Mouse (Mus musculus): ENCODE results near the gene Olfr690. TPM values are rescaled to one million over a fixed set of nuclear protein-coding genes. Genes with fewer than 3 reads are reported as not detected.
"Not testable (repeated sequence)": the region's sequence is repeated elsewhere in the genome, so short reads cannot be mapped to it uniquely, and the experiment has no call there.

Gene Olfr690
- not detected in 2 replicates for total RNA-seq (2015; ENCODE audit: low replicate concordance)
- total RNA-seq (2017; ENCODE audit: low replicate concordance): not detected in 2 replicates

- no peak for ATAC-seq (replicated peaks; ENCODE audit: low FRiP score, poor library complexity, severe bottlenecking)
Measured at GRCm38 (mm10) chr7:105334004-105334403, at the start of gene Olfr690. TSS of gene Olfr690 (minus strand) at chr7:105334104.

- no peak for ATAC-seq (replicated peaks; ENCODE audit: low FRiP score, poor library complexity, severe bottlenecking)
Measured at GRCm38 (mm10) chr7:105380329-105380728, 46.4 kb upstream of the Olfr690 start.

DNA sequence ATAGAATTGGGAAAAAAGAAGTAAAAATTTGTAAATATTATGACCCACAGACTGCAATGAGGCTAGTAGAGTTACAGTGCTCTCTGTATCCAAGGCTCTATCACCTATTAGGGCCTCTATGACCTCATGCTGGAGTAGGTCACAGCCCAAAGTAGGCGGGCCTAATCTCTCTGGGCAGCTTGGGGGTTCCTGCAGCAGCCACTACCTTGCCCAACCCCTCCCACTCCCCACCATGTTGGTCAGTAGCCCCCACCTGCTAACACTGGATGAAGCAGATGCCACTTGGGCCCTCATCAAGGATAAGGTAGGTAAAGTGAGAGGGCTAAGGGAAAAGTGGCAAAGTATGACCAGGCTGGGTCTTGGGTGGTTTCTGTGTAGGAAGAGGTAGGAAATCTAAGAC, 41.0 kb upstream of the Olfr690 start, which contains the start of gene Gm5901:
Gene Gm5901 (plus strand): TSS at position 173 of the 400 bp plus-strand sequence.
- no peak for ATAC-seq (replicated peaks; ENCODE audit: low FRiP score, poor library complexity, severe bottlenecking)

- no peak for ATAC-seq (replicated peaks; ENCODE audit: low FRiP score, poor library complexity, severe bottlenecking)
Measured at GRCm38 (mm10) chr7:105373976-105374375, 40.1 kb upstream of the Olfr690 start.

- ATAC-seq (replicated peaks; ENCODE audit: low FRiP score, poor library complexity, severe bottlenecking): no peak
Measured at GRCm38 (mm10) chr7:105373509-105373908, 39.6 kb upstream of the Olfr690 start.

DNA sequence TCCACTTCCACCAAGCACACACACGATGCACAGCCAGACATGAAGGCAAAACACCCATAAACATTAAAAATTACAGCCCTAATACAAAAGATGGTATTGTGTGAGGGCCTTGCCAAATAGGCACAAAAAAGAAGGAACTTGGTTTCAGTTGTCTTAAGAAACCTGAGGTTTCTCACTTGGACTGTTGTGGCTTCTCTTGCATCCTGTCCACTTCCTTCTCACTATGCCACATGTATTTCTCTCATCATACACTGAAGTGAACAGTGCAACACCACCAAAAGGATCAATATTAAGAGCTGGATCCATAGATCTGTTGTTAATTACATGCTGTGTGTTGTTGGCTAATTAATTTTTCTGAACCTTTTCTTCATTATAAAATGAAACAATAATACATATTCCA, 39.0 kb upstream of the Olfr690 start:
- no peak for ATAC-seq (replicated peaks; ENCODE audit: low FRiP score, poor library complexity, severe bottlenecking)

GRCm38 (mm10) chr7:105368521-105368920, 34.6 kb upstream of the Olfr690 start:
- no peak for ATAC-seq (replicated peaks; ENCODE audit: low FRiP score, poor library complexity, severe bottlenecking)

GRCm38 (mm10) chr7:105367930-105368329, 34.0 kb upstream of the Olfr690 start, which contains the start of gene Olfr692:
TSS of gene Olfr692 (plus strand) at chr7:105368230.
- ATAC-seq (replicated peaks; ENCODE audit: low FRiP score, poor library complexity, severe bottlenecking): no peak

GRCm38 (mm10) chr7:105367268-105367667, 33.4 kb upstream of the Olfr690 start:
- ATAC-seq (replicated peaks; ENCODE audit: low FRiP score, poor library complexity, severe bottlenecking): no peak

- no peak for ATAC-seq (replicated peaks; ENCODE audit: low FRiP score, poor library complexity, severe bottlenecking)
Measured at GRCm38 (mm10) chr7:105361713-105362112, 27.8 kb upstream of the Olfr690 start.

DNA sequence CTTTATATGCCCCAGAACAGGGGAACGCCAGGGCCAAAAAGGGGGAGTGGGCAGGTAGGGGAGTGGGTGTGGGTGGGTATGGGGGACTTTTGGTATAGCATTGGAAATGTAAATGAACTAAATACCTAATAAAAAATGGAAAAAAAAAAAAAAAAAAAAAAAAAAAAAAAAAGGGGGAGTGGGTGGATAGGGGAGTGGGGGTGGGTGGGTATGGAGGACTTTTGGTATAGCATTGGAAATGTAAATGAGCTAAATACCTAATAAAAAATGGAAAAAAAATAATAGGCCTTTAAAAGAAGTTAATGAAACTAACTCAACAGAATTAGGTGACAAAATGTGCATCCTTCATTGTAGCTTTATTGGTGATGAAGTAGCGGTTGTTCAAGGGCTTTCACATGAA, 22.6 kb upstream of the Olfr690 start:
- not testable (repeated sequence) for ATAC-seq (replicated peaks; ENCODE audit: low FRiP score, poor library complexity, severe bottlenecking)

GRCm38 (mm10) chr7:105356064-105356463, 22.2 kb upstream of the Olfr690 start:
- ATAC-seq (replicated peaks; ENCODE audit: low FRiP score, poor library complexity, severe bottlenecking): not testable (repeated sequence)

GRCm38 (mm10) chr7:105342752-105343151, 8.8 kb upstream of the Olfr690 start:
- no peak for ATAC-seq (replicated peaks; ENCODE audit: low FRiP score, poor library complexity, severe bottlenecking)

DNA sequence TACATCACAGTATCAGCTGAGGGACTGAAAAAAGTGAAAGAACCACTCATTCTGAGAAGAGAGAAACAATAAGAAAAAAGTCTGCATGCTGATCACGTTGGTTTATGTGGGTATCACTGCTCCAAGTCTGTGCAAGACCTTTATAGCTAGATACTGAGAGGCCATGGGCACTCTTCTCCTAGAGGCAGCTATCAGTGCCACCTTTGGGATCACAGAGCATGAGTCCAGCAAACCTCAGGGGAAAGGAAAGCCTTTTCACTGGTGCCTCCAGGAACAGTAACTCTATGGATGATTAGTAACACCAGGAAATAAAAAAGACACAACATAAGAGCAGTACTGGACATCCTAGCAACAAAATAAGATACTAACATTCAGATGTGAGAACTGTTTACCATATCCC, 8.3 kb upstream of the Olfr690 start, which contains the start of gene Olfr691:
Gene Olfr691 (minus strand): TSS at position 101 of the 400 bp plus-strand sequence.
- ATAC-seq (replicated peaks; ENCODE audit: low FRiP score, poor library complexity, severe bottlenecking): no peak

DNA sequence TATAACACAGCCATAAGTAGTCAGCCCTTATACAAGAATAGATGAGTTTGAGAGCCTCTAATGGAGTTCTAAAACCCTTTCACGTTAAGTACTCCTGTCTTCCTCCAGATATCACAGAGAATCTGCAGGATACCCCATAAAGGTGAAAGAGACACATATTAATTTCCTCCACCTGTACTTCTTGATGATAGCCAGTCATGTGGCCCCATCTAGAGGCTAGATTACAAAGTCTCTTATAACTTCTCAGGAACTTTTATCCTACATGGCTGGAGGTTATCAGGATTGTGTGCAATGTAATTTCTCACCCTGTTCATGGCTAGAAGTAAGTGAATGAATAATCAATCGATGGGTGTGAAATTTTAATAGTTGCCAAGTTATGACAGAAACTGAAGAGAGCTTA, 8.6 kb downstream of the Olfr690 start:
- no peak for ATAC-seq (replicated peaks; ENCODE audit: low FRiP score, poor library complexity, severe bottlenecking)

DNA sequence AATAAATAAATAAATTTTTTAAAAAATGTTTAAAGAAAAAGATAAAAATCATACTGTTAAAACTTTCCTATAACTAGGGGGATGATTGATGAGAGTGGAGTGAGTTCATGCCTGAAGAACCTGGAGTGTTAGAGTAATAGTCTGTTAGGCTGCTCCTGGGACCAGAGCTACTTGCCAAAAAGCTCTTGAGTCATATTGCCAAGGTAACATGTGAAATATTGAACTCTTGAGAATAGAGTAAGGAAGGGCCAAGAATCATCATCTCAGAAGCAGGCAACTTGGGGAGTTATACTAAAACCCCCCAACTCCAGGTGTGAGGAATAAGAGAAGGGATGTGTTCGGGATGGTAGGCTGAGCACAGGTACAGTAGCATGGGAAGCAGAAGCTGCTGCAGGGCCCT, 23.0 kb downstream of the Olfr690 start, which contains the start of gene Olfr689:
Gene Olfr689 (plus strand): TSS at position 301 of the 400 bp plus-strand sequence.
- no peak for ATAC-seq (replicated peaks; ENCODE audit: low FRiP score, poor library complexity, severe bottlenecking)

DNA sequence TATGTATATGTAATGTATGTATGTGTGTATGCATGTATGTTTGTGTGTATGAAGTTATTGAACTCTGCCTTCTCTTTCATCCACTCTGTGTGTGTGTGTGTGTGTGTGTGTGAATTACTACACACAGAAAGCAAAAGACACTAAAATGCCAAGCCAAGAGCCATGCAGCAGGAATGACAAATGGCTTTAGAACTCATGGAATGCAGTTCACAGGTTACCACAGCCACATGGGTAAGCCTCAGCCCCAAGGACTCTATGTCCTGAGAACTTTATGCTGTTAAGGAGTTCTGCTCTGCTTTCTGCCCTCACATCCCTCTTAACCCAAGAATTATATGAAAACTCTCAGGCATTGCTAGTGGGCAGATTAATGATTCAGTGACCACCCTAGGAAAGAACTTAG, 43.9 kb downstream of the Olfr690 start:
- no peak for ATAC-seq (replicated peaks; ENCODE audit: low FRiP score, poor library complexity, severe bottlenecking)

- no peak for ATAC-seq (replicated peaks; ENCODE audit: low FRiP score, poor library complexity, severe bottlenecking)
Measured at GRCm38 (mm10) chr7:105287795-105288194, 46.1 kb downstream of the Olfr690 start, which contains the start of gene Olfr688. TSS of gene Olfr688 (plus strand) at chr7:105288095.

Data from erythroid progenitor cell, adult 5-6 weeks (primary cell).